Mouse (Mus musculus) MN1 (cell line): ENCODE results near the gene Dand5.

ENCODE experiments used
- DNase-seq: peaks from one replicate; pipeline ENCODE4 v3.0.0-alpha.2; 2016; ENCODE audit warnings: low spot score

Dand5 gene

GRCm38 (mm10) chr8:84799999-84800831, 22.4 kb downstream of the Dand5 start, which contains the start of gene Nfix:
Nfix (minus strand) TSS chr8:84800344.
- peak; percentile 81 for DNase-seq

GRCm38 (mm10) chr8:84799136-84799931, 23.3 kb downstream of the Dand5 start:
- DNase-seq: peak; percentile 80

GRCm38 (mm10) chr8:84798446-84799135, 24.0 kb downstream of the Dand5 start:
- no peak for DNase-seq

- DNase-seq: no peak
These were observed 24.7 kb downstream of the Dand5 start for GRCm38 (mm10) chr8:84797971-84798370.

- no peak for DNase-seq
These were observed 25.3 kb downstream of the Dand5 start for GRCm38 (mm10) chr8:84797256-84797797.

GRCm38 (mm10) chr8:84794486-84794885, 28.1 kb downstream of the Dand5 start:
- DNase-seq: no peak

GRCm38 (mm10) chr8:84793791-84794485, 28.7 kb downstream of the Dand5 start:
- DNase-seq: no peak

GRCm38 (mm10) chr8:84793134-84793533, 29.5 kb downstream of the Dand5 start:
- DNase-seq: no peak

GRCm38 (mm10) chr8:84792429-84792947, 30.1 kb downstream of the Dand5 start:
- DNase-seq: no peak

- DNase-seq: no peak
These were observed 32.1 kb downstream of the Dand5 start for GRCm38 (mm10) chr8:84790537-84790936.

GRCm38 (mm10) chr8:84789855-84790486, 32.7 kb downstream of the Dand5 start:
- DNase-seq: no peak

- DNase-seq: no peak
These were observed 33.3 kb downstream of the Dand5 start for GRCm38 (mm10) chr8:84789345-84789744.

- no peak for DNase-seq
These were observed 33.7 kb downstream of the Dand5 start for GRCm38 (mm10) chr8:84788896-84789295.

GRCm38 (mm10) chr8:84787523-84788302, 34.9 kb downstream of the Dand5 start:
- DNase-seq: no peak

GRCm38 (mm10) chr8:84786801-84787467, 35.7 kb downstream of the Dand5 start:
- DNase-seq: no peak

- DNase-seq: no peak
These were observed 36.6 kb downstream of the Dand5 start for GRCm38 (mm10) chr8:84785756-84786677.

- no peak for DNase-seq
These were observed 37.2 kb downstream of the Dand5 start for GRCm38 (mm10) chr8:84785506-84785755.

- DNase-seq: no peak
These were observed 37.7 kb downstream of the Dand5 start for GRCm38 (mm10) chr8:84784681-84785505.
